Mouse (Mus musculus): ENCODE measurements around the gene Tmem161a.

DNA sequence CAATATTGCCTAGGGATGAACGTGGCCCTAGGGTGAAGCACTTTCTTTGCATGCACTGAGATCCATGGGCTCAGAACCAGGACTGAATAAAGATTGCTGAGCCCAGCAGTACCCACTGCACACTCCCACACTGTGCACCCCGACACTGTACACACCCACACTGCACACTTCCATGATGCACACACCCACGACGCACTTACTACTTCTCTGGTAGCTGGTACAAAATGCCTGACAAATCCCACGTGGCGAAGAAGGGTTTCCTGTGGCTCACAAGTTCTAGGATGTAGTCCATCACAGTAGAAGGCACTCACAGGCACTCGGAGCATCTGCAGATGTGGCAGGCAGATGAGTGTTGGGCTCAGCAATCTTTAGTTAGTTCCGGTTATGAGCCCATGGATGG lies 47.2 kb upstream of the Tmem161a start:
- TF ChIP-seq CTCF (IDR thresholded peaks at IDR 0.05; ENCODE audit: extremely low read depth, insufficient read depth, insufficient read length, insufficient replicate concordance) = no peak
- no peak for TF ChIP-seq POLR2A (IDR thresholded peaks at IDR 0.05; ENCODE audit: low read depth, low read length)

All from spleen, adult 2 months (tissue).